Mouse (Mus musculus) cerebellum, adult 9-10 months (tissue): ENCODE results near the gene Tap1.
"Not testable (repeated sequence)": the region's sequence is repeated elsewhere in the genome, so short reads cannot be mapped to it uniquely, and the experiment has no call there.

Experiments
- DNase-seq: peaks from one replicate; pipeline ENCODE4 v3.0.0; 2022

The Tap1 gene

DNA sequence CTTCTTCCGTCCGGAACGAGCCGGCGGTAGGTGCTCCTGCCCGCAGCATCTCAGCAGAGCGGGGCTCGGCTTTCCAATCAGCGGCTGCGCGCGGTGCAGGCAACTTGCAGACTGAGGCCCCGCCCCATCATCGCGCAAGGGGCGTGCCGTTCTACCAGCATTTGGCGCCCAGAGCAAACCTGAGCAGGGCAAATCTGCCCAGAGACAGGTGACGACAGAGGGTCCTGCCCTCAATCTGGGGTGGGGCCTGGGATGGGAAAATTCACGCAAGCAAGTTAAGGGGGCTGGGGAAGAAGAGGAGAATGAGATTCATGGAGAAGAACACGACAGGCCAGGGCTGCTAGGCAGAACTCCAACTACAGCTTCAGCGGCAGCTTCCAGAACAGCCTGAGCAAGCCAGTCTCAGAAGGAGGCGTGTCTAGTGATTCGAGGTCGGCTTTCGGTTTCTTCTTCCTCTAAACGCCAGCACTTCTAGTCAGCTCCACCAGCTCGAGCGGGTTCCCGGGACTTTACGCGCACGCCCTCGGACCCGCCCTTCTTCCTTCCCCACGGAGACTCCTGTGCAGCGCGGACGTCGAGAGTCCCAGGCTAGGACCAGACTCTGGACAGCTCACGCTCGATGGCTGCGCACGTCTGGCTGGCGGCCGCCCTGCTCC, at the start of gene Tap1, which contains the start of gene Psmb9:
Tap1 (plus strand) TSS at position 293 of the 656 bp plus-strand sequence.
Psmb9 (minus strand) TSS at position 504 of the 656 bp plus-strand sequence.
- peak; percentile 84 for DNase-seq

DNA sequence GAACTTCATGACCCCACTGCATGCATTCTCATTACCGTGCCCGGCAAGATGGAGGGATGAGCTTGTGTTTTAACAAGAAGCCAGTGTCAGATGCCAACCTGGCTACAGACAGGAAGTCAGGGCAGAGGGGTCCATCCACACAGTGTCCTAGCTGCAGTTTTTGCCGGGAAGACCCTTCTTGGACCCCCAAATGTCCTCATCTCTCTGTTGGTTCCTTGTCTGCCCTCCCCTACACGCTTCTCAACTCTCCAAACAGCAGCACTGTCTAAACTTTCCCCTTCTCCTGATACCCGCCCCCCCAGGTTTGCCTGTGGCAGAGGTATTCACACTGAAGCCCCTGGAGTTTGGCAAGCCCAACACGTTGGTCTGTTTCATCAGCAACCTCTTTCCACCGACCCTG, 49.8 kb upstream of the Tap1 start:
- peak; percentile 17 for DNase-seq

DNA sequence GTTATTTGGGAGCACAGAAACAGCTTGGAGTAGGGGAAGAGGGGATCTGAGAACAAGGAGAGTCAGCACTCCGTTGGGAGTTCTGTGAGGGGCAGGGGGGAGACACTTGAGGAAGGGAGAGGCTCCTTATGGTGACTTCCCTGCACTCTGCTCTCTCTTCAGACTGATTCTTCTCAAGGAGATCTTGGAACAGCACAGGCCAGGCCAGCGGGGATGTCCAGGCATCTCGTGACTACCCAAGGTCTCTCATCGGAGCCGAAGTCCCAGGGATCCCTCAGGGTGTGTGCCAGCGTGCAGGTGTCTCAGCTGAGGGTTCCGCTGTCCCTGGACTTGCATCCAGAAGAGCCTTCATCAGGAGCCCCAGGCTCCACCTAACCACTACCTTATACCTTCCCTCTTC, 48.7 kb upstream of the Tap1 start:
- DNase-seq: no peak

GRCm38 (mm10) chr17:34139416-34139815, 47.9 kb upstream of the Tap1 start:
- DNase-seq: no peak

- DNase-seq: no peak
These were observed 47.1 kb upstream of the Tap1 start for GRCm38 (mm10) chr17:34140240-34140639.

DNA sequence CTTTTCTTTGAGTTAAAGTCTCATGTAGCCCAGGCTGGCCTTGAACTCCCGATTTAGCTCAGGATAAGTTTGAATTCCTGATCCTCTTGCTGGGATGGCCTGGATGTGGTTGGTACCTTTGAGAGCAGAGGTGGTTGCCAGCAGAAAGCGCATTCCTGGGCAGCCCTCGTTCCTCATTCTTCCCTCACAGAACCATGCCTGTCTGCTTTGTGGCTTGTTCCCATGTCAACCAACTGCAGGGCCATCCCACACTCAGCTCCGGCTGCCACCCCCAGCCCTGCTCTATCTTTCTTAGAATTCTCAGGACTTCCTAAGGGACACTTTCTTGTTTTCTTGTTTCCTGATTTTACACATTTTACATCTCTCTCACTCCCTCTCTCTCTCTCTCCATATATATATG, 45.9 kb upstream of the Tap1 start:
- no peak for DNase-seq

DNA sequence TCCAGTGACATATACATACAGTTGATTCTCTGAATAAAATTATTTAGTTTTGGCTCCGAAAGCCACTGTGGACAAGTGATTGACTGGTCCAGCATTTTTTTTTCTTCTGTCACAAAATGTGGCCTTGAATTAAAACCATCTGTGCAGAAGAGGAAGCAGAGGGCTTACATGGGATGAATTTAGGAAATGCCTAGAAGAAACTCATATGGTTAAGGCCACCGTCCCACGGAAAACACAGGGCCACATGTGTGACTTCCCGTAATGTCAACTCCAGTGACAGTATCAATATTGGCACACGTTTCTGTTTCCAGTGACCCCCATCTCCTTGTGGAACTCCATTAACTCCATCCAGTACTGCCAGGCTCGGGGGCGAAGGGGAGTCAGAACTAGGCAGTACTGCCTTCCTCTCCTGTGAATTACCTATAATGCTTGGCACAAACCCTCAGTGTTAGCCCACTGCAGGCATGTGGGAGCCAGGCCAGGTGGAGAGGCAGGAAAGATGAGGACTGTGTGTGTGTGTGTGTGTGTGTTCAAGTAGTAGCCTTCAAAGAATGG, 44.8 kb upstream of the Tap1 start:
- DNase-seq: no peak

GRCm38 (mm10) chr17:34143033-34143432, 44.3 kb upstream of the Tap1 start, which contains the start of gene H2-DMb2:
TSS of gene H2-DMb2 (plus strand) at chr17:34143307.
- DNase-seq: no peak

- DNase-seq: no peak
These were observed 43.9 kb upstream of the Tap1 start for GRCm38 (mm10) chr17:34143461-34143860.

- not testable (repeated sequence) for DNase-seq
These were observed 43.1 kb upstream of the Tap1 start for GRCm38 (mm10) chr17:34144221-34144620.

GRCm38 (mm10) chr17:34144960-34145371, 42.4 kb upstream of the Tap1 start:
- DNase-seq: no peak

- peak; percentile 26 for DNase-seq
These were observed 34.4 kb upstream of the Tap1 start, which contains the start of gene H2-DMb1 for GRCm38 (mm10) chr17:34152923-34153322. TSS of gene H2-DMb1 (plus strand) at chr17:34153072.

- no peak for DNase-seq
These were observed 31.8 kb upstream of the Tap1 start for GRCm38 (mm10) chr17:34155534-34155933.

GRCm38 (mm10) chr17:34164202-34164895, 23.0 kb upstream of the Tap1 start:
- no peak for DNase-seq

DNA sequence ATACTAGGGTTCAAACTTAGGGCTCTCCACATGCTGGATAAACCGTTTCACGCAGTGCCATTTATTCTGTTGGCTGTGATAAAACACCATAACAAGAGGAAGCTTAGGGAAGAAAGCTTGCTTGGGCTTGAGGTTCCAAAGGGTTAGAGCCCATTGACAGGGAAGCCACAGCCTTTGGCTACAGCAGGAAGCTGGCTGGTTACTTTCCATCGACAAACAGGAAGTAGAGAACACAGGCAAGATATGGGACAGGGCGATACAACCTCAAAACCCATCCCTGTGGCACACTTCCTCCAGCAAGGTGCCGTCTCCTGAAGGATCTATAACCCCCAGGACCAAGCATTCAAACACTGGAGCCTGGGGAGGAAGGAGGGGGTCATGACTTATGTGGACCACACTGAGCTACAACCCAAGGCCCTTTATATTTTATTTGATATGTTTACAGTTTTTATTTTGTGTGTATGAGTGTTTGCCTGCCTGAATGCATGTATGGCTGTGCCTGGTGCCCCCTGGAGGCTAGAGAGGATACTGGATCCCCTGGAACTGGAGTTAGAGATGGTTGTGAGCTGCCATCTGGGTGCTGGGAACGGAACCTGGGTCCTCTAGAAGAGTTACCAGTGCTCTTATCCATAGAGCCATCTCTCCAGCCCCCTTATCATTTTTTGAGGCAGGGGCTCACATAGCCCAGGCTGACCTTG, 22.2 kb upstream of the Tap1 start:
- DNase-seq: no peak

DNA sequence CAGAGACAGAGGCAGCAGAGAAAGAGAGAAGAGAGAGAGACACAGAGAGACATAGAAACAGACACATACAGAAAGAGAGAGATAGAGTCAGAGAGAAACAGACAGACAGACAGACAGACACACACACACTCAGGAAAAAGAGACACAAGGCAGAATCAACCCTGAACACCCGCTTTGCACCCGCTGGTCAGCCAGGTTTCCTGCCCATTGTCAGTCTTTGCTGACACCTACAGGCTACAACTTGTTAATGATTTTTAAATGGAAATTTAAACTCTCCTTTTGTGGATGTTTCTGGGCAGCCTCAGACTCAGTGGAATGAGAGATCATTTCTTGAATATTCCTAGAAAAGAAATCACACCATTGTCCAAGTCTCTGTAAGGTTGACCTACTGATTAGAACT, 18.1 kb upstream of the Tap1 start:
- peak; percentile 20 for DNase-seq

DNA sequence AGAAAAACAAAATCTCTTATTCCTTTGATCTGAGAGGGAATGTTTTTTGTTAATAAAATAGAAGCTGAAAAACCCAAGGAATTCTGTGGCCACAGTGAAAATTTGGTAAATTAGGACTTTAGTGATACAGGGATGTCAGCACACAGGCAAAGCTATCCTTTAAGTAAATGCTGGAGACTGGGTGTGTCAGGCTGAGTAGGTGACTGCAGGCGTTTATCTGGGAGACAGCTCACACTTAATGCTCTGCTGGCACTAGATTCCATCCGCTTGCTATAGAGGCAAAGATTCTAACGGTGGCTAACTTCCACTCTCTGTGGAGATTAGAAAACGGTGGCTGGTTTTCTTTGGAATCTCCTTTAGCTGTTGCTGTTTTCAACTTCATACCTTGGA, 16.9 kb upstream of the Tap1 start:
- DNase-seq: no peak

- DNase-seq: peak; percentile 76
These were observed 16.4 kb upstream of the Tap1 start for GRCm38 (mm10) chr17:34170877-34171498.

DNA sequence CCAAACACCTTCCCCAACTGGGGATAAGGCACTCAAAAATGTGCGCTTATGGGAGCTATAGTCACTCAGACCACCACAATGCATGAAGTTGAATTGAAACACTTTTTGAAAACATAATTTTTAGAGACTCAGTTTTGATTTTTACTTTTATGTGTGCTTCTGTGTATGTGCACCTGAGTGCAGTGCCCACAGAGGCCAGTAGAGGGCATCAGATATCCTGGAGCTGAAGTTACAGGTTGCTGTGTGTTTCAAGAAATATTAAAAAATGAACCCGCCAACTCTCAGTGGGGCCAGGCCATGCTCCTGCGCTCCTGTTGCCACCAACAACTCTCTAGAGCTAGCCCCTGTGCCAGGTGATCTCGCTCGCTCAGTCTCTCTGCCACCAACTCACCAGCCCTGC, 14.8 kb upstream of the Tap1 start:
- no peak for DNase-seq

DNA sequence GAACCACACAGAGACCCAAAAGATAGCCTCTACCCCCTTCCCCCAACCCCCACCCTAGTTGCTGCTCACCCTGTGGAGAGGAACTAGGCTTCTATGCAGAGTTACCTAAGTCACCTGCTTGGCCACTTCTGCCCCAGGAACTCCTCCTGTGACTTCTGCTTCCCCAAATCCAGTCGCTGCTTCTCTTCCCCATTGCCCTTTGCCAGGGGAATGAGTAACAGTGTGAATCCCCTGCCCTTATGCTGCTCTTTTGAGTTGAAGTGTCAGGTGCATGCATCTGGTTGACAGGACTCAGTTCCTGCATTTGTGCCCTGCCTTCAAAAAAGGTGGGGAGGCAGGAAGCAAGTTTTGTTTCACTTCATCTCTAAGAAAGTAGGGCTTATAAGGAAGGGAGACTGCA, 13.3 kb upstream of the Tap1 start:
- no peak for DNase-seq

GRCm38 (mm10) chr17:34177179-34177578, 10.2 kb upstream of the Tap1 start:
- DNase-seq: no peak

GRCm38 (mm10) chr17:34179019-34179418, 8.3 kb upstream of the Tap1 start:
- DNase-seq: no peak
